Mouse (Mus musculus): ENCODE measurements around the gene Lypd6b. TPM values are rescaled to one million over a fixed set of nuclear protein-coding genes. Genes with fewer than 3 reads are reported as not detected.

Gene Lypd6b
- polyA plus RNA-seq (2012; rRNA removed): 4.5 and 5.6 TPM in 2 replicates
- polyA plus RNA-seq (2014; fragmentation: Nextera tagmentation; extraction: Ambion mirVana): 14.9 and 16.5 TPM in 2 replicates

GRCm38 (mm10) chr2:49787376-49788050 is at the start of gene Lypd6b:
TSS of gene Lypd6b (plus strand) at chr2:49787688.
- Histone ChIP-seq H3K4me3 (replicated peaks; ENCODE audit: low read length) (peak within 1 kb of the TSS; percentile 62), H3K9ac (ENCODE audit: low read depth, low read length, severe bottlenecking) (peak within 1 kb of the TSS; percentile 68), H3K36me3 (ENCODE audit: control insufficient read depth, insufficient read depth, low read length) (no peaks in the 10 kb centered on the region), H3K4me2 (replicated peaks; ENCODE audit: low read depth, low read length, severe bottlenecking) (peak within 1 kb of the TSS; percentile 100), H3K4me1 (ENCODE audit: control insufficient read depth, insufficient read depth, low read length) (no peaks in the 10 kb centered on the region), H3K27ac (replicated peaks; ENCODE audit: low read depth, low read length) (no peak within 1 kb of the TSS), H3K9me3 (ENCODE audit: control insufficient read depth, low read length) (no peaks in the 10 kb centered on the region), H3K27me3 (ENCODE audit: control insufficient read depth, insufficient read depth, low read length) (peaks cover 18% of the 10 kb centered on the region)
- TF ChIP-seq POLR2A (IDR thresholded peaks at IDR 0.05; ENCODE audit: borderline replicate concordance, extremely low read depth, insufficient read depth, insufficient read length): no peak
- WGBS: 2% methylated on average over 52 of the region's 79 CpGs
- DNase-seq (ENCODE audit: low spot score) (no peak), ATAC-seq (ENCODE audit: low FRiP score, low read depth) (peak; percentile 47)

GRCm38 (mm10) chr2:49739046-49739445 is 48.4 kb upstream of the Lypd6b start:
- WGBS: 95% methylated on average over 5 of the region's 5 CpGs

GRCm38 (mm10) chr2:49741026-49741425 is 46.5 kb upstream of the Lypd6b start:
- no peaks in the 10 kb centered on the region for H3K27me3 ChIP-seq (ENCODE audit: control insufficient read depth, insufficient read depth, low read length)
- H3K4me2 ChIP-seq (replicated peaks; ENCODE audit: low read depth, low read length, severe bottlenecking): no peak overlapping the region
- H3K4me3 ChIP-seq (replicated peaks; ENCODE audit: low read length): no peak overlapping the region
- no peak overlapping the region for H3K27ac ChIP-seq (replicated peaks; ENCODE audit: low read depth, low read length)
- peaks cover 6% of the 10 kb centered on the region; the same call in 1 of the 2 replicates for H3K4me1 ChIP-seq (ENCODE audit: control insufficient read depth, insufficient read depth, low read length)
- no peak for DNase-seq (ENCODE audit: low spot score)
- H3K9ac ChIP-seq (ENCODE audit: low read depth, low read length, severe bottlenecking): no peak overlapping the region
- no peaks in the 10 kb centered on the region for H3K9me3 ChIP-seq (ENCODE audit: control insufficient read depth, low read length)
- 33% methylated on average over 6 of the region's 6 CpGs for WGBS
- ATAC-seq (ENCODE audit: low FRiP score, low read depth): no peak
- peaks cover 17% of the 10 kb centered on the region for H3K36me3 ChIP-seq (ENCODE audit: control insufficient read depth, insufficient read depth, low read length)
- no peak for TF ChIP-seq POLR2A (IDR thresholded peaks at IDR 0.05; ENCODE audit: borderline replicate concordance, extremely low read depth, insufficient read depth, insufficient read length)

More at GRCm38 (mm10) chr2:49739046-49739445, 48.4 kb upstream of the Lypd6b start:
- H3K9ac ChIP-seq (ENCODE audit: low read depth, low read length, severe bottlenecking): no peak overlapping the region
- ATAC-seq (ENCODE audit: low FRiP score, low read depth): no peak
- no peak for DNase-seq (ENCODE audit: low spot score)
- H3K4me3 ChIP-seq (replicated peaks; ENCODE audit: low read length): no peak overlapping the region
- H3K4me2 ChIP-seq (replicated peaks; ENCODE audit: low read depth, low read length, severe bottlenecking): no peak overlapping the region
- no peaks in the 10 kb centered on the region for H3K27me3 ChIP-seq (ENCODE audit: control insufficient read depth, insufficient read depth, low read length)
- H3K9me3 ChIP-seq (ENCODE audit: control insufficient read depth, low read length): no peaks in the 10 kb centered on the region
- peaks cover 25% of the 10 kb centered on the region for H3K36me3 ChIP-seq (ENCODE audit: control insufficient read depth, insufficient read depth, low read length)
- no peak for TF ChIP-seq POLR2A (IDR thresholded peaks at IDR 0.05; ENCODE audit: borderline replicate concordance, extremely low read depth, insufficient read depth, insufficient read length)
- peaks cover 7% of the 10 kb centered on the region; the same call in 1 of the 2 replicates for H3K4me1 ChIP-seq (ENCODE audit: control insufficient read depth, insufficient read depth, low read length)
- no peak overlapping the region for H3K27ac ChIP-seq (replicated peaks; ENCODE audit: low read depth, low read length)

- Histone ChIP-seq H3K4me3 (replicated peaks; ENCODE audit: low read length) (no peak overlapping the region), H3K27me3 (ENCODE audit: control insufficient read depth, insufficient read depth, low read length) (no peaks in the 10 kb centered on the region), H3K9ac (ENCODE audit: low read depth, low read length, severe bottlenecking) (no peak overlapping the region), H3K4me2 (replicated peaks; ENCODE audit: low read depth, low read length, severe bottlenecking) (no peak overlapping the region), H3K4me1 (ENCODE audit: control insufficient read depth, insufficient read depth, low read length) (peaks cover 6% of the 10 kb centered on the region; the same call in 1 of the 2 replicates), H3K36me3 (ENCODE audit: control insufficient read depth, insufficient read depth, low read length) (peaks cover 18% of the 10 kb centered on the region), H3K27ac (replicated peaks; ENCODE audit: low read depth, low read length) (no peak overlapping the region), H3K9me3 (ENCODE audit: control insufficient read depth, low read length) (no peaks in the 10 kb centered on the region)
- no peak for TF ChIP-seq POLR2A (IDR thresholded peaks at IDR 0.05; ENCODE audit: borderline replicate concordance, extremely low read depth, insufficient read depth, insufficient read length)
- no peak for DNase-seq (ENCODE audit: low spot score)
- WGBS: 77% methylated on average over 16 of the region's 16 CpGs
- no peak for ATAC-seq (ENCODE audit: low FRiP score, low read depth)
These were observed 45.4 kb upstream of the Lypd6b start for GRCm38 (mm10) chr2:49741895-49742734.

GRCm38 (mm10) chr2:49742919-49743318 is 44.6 kb upstream of the Lypd6b start:
- Histone ChIP-seq H3K27ac (replicated peaks; ENCODE audit: low read depth, low read length) (no peak overlapping the region), H3K4me1 (ENCODE audit: control insufficient read depth, insufficient read depth, low read length) (peaks cover 6% of the 10 kb centered on the region; the same call in 1 of the 2 replicates), H3K36me3 (ENCODE audit: control insufficient read depth, insufficient read depth, low read length) (peaks cover 24% of the 10 kb centered on the region), H3K9ac (ENCODE audit: low read depth, low read length, severe bottlenecking) (no peak overlapping the region), H3K27me3 (ENCODE audit: control insufficient read depth, insufficient read depth, low read length) (no peaks in the 10 kb centered on the region), H3K9me3 (ENCODE audit: control insufficient read depth, low read length) (no peaks in the 10 kb centered on the region), H3K4me2 (replicated peaks; ENCODE audit: low read depth, low read length, severe bottlenecking) (no peak overlapping the region), H3K4me3 (replicated peaks; ENCODE audit: low read length) (no peak overlapping the region)
- DNase-seq (ENCODE audit: low spot score) (no peak), ATAC-seq (ENCODE audit: low FRiP score, low read depth) (no peak)
- 80% methylated on average over 4 of the region's 4 CpGs for WGBS
- no peak for TF ChIP-seq POLR2A (IDR thresholded peaks at IDR 0.05; ENCODE audit: borderline replicate concordance, extremely low read depth, insufficient read depth, insufficient read length)
